Mouse (Mus musculus) erythroid progenitor cell, adult 5-6 weeks (primary cell): Measurements from ENCODE around the gene Slc16a1. TPM values are rescaled to one million over a fixed set of nuclear protein-coding genes. Genes with fewer than 3 reads are reported as not detected.

Experiments
- total RNA-seq, 2 experiments: library from RNA; stranded (forward) in 1 of 2; stranded (reverse) in 1 of 2; fragments of 150-400 nt in 1 of 2; fragments of 186-747, 209-891 nt in 1 of 2; gene quantifications; 2 replicates each; pipeline versions ENCODE4 v1.2.3 to v1.2.4; 2015 to 2017; ENCODE audit warnings: low replicate concordance in 2 of 2

Slc16a1 gene
- total RNA-seq, 2 experiments from 2014 or later, result 364 to 431 TPM

Other genes starting within 250 kb of the Slc16a1 start
- gene Lrig2, start 126.8 kb upstream of the Slc16a1 start, total RNA-seq (2015; ENCODE audit: low replicate concordance), result 12.2 and 14.8 TPM in 2 replicates
- gene Lrig2, start 126.8 kb upstream of the Slc16a1 start, total RNA-seq (2017; ENCODE audit: low replicate concordance), result 23.6 and 42.6 TPM in 2 replicates
- gene Ppm1j, start 142.4 kb downstream of the Slc16a1 start, total RNA-seq (2015; ENCODE audit: low replicate concordance), result not detected in 2 replicates
- not detected in 2 replicates for gene Ppm1j, start 142.4 kb downstream of the Slc16a1 start, total RNA-seq (2017; ENCODE audit: low replicate concordance)
- gene Fam19a3, start 143.2 kb downstream of the Slc16a1 start, total RNA-seq (2015; ENCODE audit: low replicate concordance), result not detected in 2 replicates
- gene Fam19a3, start 143.2 kb downstream of the Slc16a1 start, total RNA-seq (2017; ENCODE audit: low replicate concordance), result not detected in 2 replicates
- gene Rhoc, start 149.7 kb downstream of the Slc16a1 start, total RNA-seq (2015; ENCODE audit: low replicate concordance), result not detected in 2 replicates
- gene Rhoc, start 149.7 kb downstream of the Slc16a1 start, total RNA-seq (2017; ENCODE audit: low replicate concordance), result 3.9 TPM in 1 of 2 replicates, not detected in the other
- gene Mov10, start 179.9 kb downstream of the Slc16a1 start, total RNA-seq (2015; ENCODE audit: low replicate concordance), result 2.1 and 2.9 TPM in 2 replicates
- gene Mov10, start 179.9 kb downstream of the Slc16a1 start, total RNA-seq (2017; ENCODE audit: low replicate concordance), result 0.64 and 3.6 TPM in 2 replicates
- 18.9 and 28.1 TPM in 2 replicates for gene St7l, start 225.3 kb downstream of the Slc16a1 start, total RNA-seq (2015; ENCODE audit: low replicate concordance)
- gene St7l, start 225.3 kb downstream of the Slc16a1 start, total RNA-seq (2017; ENCODE audit: low replicate concordance), result 6.4 and 19.6 TPM in 2 replicates
- 125 and 127 TPM in 2 replicates for gene Capza1, start 225.8 kb downstream of the Slc16a1 start, total RNA-seq (2015; ENCODE audit: low replicate concordance)
- gene Capza1, start 225.8 kb downstream of the Slc16a1 start, total RNA-seq (2017; ENCODE audit: low replicate concordance), result 73.6 and 89.7 TPM in 2 replicates